Mouse (Mus musculus): ENCODE data around the gene Pfn2.
"Not testable (repeated sequence)": the region's sequence is repeated elsewhere in the genome, so short reads cannot be mapped to it uniquely, and the experiment has no call there.

The Pfn2 gene

DNA sequence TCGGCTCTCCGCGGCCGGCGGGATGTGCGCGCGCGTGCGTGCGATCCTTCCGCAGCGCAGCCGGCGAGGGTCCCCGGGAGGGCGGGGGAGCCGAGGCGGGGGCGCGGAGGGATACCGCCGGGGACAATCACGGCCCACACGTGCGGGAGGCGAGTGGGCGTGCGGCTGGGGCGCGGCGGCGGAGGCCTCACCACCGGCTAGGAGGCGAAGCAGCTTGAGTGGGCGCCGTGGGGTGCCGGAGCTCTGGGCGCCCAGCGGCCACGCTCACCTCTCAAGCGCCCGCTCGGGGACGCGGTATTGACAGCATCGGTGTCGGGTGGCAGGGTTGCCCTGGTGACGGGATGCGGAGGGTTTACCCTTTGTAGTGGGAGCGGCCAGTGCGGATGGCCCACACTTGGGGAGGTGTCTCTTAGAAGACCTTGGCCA, at the start of gene Pfn2:
Pfn2 (minus strand) TSS at position 320 of the 426 bp plus-strand sequence.
- peak; percentile 41 for DNase-seq (ENCODE audit: low read depth, low spot score)

DNA sequence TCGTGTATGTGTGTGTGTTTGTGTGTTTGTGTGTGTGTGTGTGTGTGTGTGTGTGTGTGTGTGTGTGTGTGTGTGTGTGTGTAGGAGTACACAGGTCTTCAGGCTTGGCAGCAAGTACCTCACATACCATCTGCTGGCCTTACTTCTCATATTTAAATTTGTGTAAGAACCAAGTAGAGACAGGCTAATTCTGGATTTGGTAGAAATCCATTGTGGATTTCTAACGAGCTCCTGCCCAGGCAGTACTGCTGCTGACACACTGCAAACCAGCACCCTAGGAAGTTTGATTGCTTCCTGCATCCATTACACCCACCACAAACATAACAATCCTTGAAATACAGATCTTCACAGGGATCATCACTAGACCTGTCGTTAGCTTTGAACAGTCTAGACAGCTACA, 35.1 kb upstream of the Pfn2 start:
- peak; percentile 73 for DNase-seq (ENCODE audit: low read depth, low spot score)

DNA sequence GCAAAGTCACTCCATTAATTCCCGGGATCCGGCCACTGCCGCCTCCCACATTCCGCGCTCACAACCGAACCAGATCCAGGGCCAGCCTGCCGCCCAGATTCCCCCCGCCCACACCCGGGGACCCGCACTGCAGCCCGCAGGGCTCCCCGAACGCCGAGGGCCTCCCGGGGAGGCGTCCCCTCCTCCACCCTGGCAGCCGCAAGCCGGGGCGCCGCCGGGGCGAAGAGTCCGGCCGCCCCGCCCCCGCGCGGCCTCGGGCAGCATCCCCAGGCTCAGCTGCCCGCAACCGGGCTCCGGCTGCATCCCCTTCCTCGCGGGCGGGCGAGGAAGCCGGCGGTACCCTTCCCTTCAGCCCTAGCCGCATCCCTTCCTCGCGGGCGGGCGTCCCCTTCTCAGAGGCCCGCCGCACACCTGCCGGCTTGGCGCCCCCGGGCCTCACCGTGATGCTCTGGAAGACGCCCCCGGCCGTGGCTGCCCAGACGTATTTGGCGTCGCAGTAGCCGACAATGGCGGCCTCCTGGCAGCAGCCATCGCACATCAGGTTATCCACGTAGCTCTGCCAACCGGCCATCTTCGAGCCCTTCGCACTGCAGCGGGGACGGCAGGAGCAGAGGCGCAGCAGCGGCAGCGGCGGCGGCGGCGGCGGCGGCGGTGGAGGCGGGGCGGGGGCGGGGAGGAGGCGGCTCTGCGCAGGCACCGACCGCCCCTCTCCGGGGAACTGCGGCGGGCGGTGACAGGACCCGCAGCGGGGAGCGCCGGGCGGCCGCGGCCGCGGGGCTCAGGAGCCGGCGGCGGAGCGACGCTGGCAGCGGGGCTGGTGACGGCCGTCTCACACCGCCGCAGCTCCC, 743 bp downstream of the Pfn2 start:
- no peak for DNase-seq (ENCODE audit: low read depth, low spot score)

DNA sequence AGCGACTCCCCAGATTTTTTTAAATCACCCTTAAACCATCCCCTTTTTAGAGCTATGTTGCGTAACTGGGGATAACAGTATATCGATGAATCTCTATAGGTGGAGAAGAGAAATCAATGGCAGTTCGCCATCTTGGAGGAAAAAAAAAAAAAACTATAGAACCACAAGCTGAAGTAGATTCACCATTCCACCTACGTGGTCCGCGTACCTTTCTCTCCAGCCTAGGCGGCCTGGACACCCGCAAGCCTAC, 1.3 kb downstream of the Pfn2 start:
- DNase-seq (ENCODE audit: low read depth, low spot score) = peak; percentile 47

DNA sequence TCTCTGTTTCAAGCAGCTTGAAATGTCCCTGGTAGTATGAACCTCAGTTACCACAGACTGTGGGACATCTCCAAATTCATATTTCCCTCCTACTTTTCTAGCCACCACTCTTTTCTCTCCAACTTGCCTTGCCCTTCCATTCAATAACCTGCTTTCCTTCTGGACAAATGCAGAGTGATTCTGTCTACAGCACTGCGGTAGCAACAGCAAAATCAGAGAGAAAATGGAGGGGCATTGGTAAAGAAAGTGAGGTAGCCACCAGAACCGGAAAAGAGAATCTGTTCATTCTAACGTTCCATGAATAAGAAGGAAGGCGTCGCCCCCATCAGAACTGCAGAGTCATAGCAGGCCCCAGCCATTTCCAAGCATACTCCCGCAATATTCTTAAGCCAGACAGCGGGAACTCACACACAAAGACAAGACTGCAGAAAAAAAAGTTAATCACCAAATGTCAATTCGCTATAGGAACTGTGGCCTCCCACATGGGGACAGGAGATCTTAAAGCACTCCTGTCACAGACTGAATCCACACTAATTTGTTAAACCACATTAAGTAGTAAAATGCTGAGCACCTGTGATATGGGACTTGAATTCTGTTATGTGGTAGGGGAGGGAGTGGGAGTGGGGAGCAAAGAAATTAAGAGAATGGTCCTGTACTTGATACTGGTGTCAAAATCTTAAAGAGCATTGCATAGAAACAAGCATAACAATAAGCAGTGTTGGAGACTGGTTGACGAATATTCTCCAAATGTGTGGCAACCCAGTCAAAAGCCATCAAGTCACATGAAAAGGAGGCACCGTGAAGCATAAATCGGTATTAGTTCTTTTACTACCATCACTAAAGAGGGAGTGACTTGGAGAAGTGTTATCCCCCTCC, 1.9 kb downstream of the Pfn2 start:
- DNase-seq (ENCODE audit: low read depth, low spot score) = peak; percentile 64

DNA sequence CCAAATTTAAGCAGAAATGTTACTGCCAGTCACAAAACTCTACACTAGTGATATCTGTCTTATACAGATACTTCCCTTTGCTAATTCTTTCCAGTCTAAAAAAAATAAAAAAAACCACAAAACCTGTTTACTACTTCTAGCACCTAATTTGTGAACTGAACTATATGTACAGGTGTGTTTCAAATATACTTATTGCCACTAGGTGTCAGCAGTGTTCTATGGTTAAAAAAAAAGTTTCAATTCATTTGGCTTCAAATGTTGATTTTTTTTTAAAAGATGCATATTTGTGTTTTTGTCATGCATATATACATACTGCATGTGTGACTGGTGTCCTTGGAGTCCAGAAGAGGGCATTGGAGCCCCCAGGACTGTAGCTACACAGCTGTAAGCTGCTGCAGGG, 4.1 kb downstream of the Pfn2 start:
- no peak for DNase-seq (ENCODE audit: low read depth, low spot score)

DNA sequence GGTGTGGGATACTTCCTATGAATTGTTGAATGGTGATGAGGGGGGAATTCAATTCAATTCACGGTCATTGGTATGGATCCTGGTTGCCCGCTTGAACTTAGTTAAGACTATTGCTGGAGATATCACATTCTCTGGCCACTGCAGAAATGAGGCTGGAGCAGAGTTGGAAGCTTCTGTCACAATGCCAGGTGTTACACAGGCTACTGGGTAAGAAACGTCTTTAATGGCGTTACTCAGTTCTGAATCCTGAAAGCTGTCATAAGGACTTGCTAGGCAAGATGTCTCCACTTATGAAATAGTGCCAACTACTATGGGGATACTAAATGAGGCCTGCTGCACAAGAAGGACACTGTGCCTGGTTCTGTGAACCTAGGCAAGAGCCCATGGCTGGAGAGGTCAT, 11.0 kb downstream of the Pfn2 start:
- DNase-seq (ENCODE audit: low read depth, low spot score) = no peak

DNA sequence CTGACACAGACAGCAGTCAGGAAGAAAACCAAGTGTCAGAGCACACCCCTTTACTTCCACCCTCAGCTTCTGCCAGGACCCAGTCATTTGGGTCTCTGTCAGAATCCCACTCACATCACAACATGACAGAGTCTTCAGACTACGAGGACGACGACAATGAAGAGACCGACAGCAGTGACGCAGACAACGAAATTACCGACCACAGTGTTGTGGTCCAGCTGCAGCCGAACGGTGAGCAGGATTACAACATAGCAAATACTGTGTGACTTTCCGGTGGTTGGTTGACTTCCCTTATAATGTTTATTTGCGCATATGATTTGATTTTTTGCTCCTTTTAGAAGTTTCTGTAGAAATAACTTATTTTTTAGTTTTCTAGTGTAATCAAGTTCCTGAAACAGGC, 14.3 kb downstream of the Pfn2 start:
- no peak for DNase-seq (ENCODE audit: low read depth, low spot score)

DNA sequence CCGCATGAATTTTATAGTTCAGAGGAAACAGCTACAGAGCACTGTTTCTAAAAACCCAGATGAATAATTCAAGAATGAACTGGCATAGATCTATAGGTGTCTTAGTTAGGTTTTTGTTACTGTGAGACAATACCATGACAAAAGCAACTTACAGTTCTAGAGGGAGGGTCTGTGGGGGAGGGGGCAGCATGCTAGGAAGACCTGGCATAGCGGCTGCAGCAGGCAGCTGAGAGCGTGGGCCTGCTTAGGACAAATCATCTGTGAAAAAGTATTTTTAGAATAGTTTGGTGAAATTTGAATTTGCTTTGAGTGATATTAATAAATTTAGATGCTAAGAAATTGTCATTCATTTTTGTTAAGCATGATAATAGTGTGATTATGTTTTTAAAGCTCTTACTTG, 22.0 kb downstream of the Pfn2 start:
- DNase-seq (ENCODE audit: low read depth, low spot score) = no peak

DNA sequence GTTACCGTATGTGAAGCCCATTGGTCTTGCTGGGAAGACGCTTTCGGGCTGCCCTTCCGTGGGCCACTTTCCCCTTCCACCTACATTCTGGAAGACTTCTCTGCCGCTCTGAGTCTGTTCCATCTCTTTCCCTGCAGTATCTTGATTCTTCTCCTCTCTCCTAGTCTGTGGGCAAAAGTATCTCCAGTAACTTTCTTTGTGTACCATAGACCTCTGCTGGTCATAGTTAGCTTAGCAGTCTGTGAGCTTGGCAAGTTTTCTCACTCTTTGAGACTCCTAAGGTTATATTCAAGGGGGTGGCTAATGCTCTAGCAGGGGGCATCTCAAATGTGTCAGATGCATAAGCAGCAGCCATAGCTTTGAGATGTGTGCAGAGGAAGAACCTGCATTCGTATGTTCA, 32.4 kb downstream of the Pfn2 start:
- no peak for DNase-seq (ENCODE audit: low read depth, low spot score)

DNA sequence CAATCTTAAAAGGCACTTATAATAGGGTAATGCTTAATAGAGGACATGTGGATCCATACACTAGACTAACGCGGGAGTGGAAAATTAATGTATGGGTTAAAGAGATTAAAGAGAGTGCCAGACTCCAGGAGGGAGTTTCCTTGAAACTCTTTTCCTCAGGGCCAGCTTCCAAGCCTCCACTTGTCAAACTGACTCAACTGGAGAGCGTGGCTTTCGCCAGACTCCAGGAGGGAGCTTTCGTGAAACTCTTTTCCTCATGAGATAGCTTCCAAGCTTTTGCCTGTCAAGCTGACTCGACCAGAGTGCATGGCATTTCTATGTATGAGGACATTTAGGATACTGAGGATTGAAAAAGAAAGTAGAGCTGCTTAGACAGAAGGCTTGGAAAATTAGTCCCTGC, 52.8 kb downstream of the Pfn2 start:
- DNase-seq (ENCODE audit: low read depth, low spot score) = not testable (repeated sequence)

Measured in telencephalon, adult 2 months (tissue).